Mouse (Mus musculus) lung, adult 18-20 months (tissue): Measurements from ENCODE around the gene Foxn3.

ENCODE experiments used
- DNase-seq, 2 experiments: peaks; one replicate each; pipeline ENCODE4 v3.0.0; 2022; ENCODE audit warnings: mixed read lengths in 2 of 2

Foxn3 gene

GRCm38 (mm10) chr12:99346982-99347381 is 216.4 kb downstream of the Foxn3 start:
- DNase-seq: peak; percentile 55 to 71

GRCm38 (mm10) chr12:99345323-99345722 is 218.1 kb downstream of the Foxn3 start:
- no peak for DNase-seq

- DNase-seq: no peak
Measured at GRCm38 (mm10) chr12:99343378-99343777, 220.0 kb downstream of the Foxn3 start.

GRCm38 (mm10) chr12:99342160-99342559 is 221.2 kb downstream of the Foxn3 start:
- DNase-seq: no peak

- no peak for DNase-seq
Measured at GRCm38 (mm10) chr12:99341751-99342150, 221.6 kb downstream of the Foxn3 start.

- peak; percentile 75 to 83 for DNase-seq
Measured at GRCm38 (mm10) chr12:99340418-99341182, 222.8 kb downstream of the Foxn3 start.

GRCm38 (mm10) chr12:99339640-99340325 is 223.6 kb downstream of the Foxn3 start:
- no peak for DNase-seq

GRCm38 (mm10) chr12:99338754-99339153 is 224.6 kb downstream of the Foxn3 start:
- no peak for DNase-seq

GRCm38 (mm10) chr12:99337171-99337435 is 226.3 kb downstream of the Foxn3 start:
- DNase-seq: no peak

- peak; percentile 86 to 91 for DNase-seq
Measured at GRCm38 (mm10) chr12:99336349-99337170, 226.8 kb downstream of the Foxn3 start.

GRCm38 (mm10) chr12:99335628-99336027 is 227.8 kb downstream of the Foxn3 start:
- peak in 1 of 2 experiments; percentile 51 for DNase-seq

GRCm38 (mm10) chr12:99334026-99334425 is 229.4 kb downstream of the Foxn3 start:
- DNase-seq: no peak

- no peak for DNase-seq
Measured at GRCm38 (mm10) chr12:99333304-99333968, 229.9 kb downstream of the Foxn3 start.

- DNase-seq: peak; percentile 56 to 68
Measured at GRCm38 (mm10) chr12:99332144-99332807, 231.1 kb downstream of the Foxn3 start.

- DNase-seq: no peak
Measured at GRCm38 (mm10) chr12:99331341-99331947, 231.9 kb downstream of the Foxn3 start.

GRCm38 (mm10) chr12:99330822-99331285 is 232.5 kb downstream of the Foxn3 start:
- no peak for DNase-seq

GRCm38 (mm10) chr12:99329301-99330257 is 233.8 kb downstream of the Foxn3 start:
- no peak for DNase-seq

GRCm38 (mm10) chr12:99326157-99326556 is 237.2 kb downstream of the Foxn3 start:
- no peak for DNase-seq

- DNase-seq: no peak
Measured at GRCm38 (mm10) chr12:99321633-99322431, 241.6 kb downstream of the Foxn3 start.
